Mouse (Mus musculus): ENCODE results near the gene Zfp874a.
"Not testable (repeated sequence)": the region's sequence is repeated elsewhere in the genome, so short reads cannot be mapped to it uniquely, and the experiment has no call there.

Gene Zfp874a

GRCm38 (mm10) chr13:67451172-67452020, at the start of gene Zfp874a:
Gene Zfp874a (minus strand): TSS chr13:67451624.
- peak; percentile 93 for DNase-seq (ENCODE audit: low spot score)

- no peak for DNase-seq (ENCODE audit: low spot score)
Measured at GRCm38 (mm10) chr13:67500908-67501307, 49.5 kb upstream of the Zfp874a start.

GRCm38 (mm10) chr13:67500084-67500719, 48.8 kb upstream of the Zfp874a start, which contains the start of gene Zfp58:
Gene Zfp58 (minus strand): TSS chr13:67500555.
- peak; percentile 91 for DNase-seq (ENCODE audit: low spot score)

GRCm38 (mm10) chr13:67495631-67496030, 44.2 kb upstream of the Zfp874a start:
- no peak for DNase-seq (ENCODE audit: low spot score)

- no peak for DNase-seq (ENCODE audit: low spot score)
Measured at GRCm38 (mm10) chr13:67484424-67484811, 33.0 kb upstream of the Zfp874a start.

- DNase-seq (ENCODE audit: low spot score): peak; percentile 94
Measured at GRCm38 (mm10) chr13:67483625-67484423, 32.4 kb upstream of the Zfp874a start, which contains the start of gene Zfp874b. Gene Zfp874b (minus strand): TSS chr13:67484258.

GRCm38 (mm10) chr13:67481528-67481927, 30.1 kb upstream of the Zfp874a start:
- peak; percentile 17 for DNase-seq (ENCODE audit: low spot score)

- DNase-seq (ENCODE audit: low spot score): peak; percentile 64
Measured at GRCm38 (mm10) chr13:67469274-67469673, 17.9 kb upstream of the Zfp874a start.

GRCm38 (mm10) chr13:67463506-67464185, 12.2 kb upstream of the Zfp874a start:
- not testable (repeated sequence) for DNase-seq (ENCODE audit: low spot score)

GRCm38 (mm10) chr13:67452021-67452309, 541 bp upstream of the Zfp874a start:
- peak; percentile 57 for DNase-seq (ENCODE audit: low spot score)

- DNase-seq (ENCODE audit: low spot score): not testable (repeated sequence)
Measured at GRCm38 (mm10) chr13:67437095-67437494, 14.3 kb downstream of the Zfp874a start.

- no peak for DNase-seq (ENCODE audit: low spot score)
Measured at GRCm38 (mm10) chr13:67428116-67428515, 23.3 kb downstream of the Zfp874a start.

GRCm38 (mm10) chr13:67425699-67426098, 25.7 kb downstream of the Zfp874a start:
- not testable (repeated sequence) for DNase-seq (ENCODE audit: low spot score)

- not testable (repeated sequence) for DNase-seq (ENCODE audit: low spot score)
Measured at GRCm38 (mm10) chr13:67422532-67422931, 28.9 kb downstream of the Zfp874a start.

- peak; percentile 7 for DNase-seq (ENCODE audit: low spot score)
Measured at GRCm38 (mm10) chr13:67421207-67421857, 30.1 kb downstream of the Zfp874a start, which contains the start of gene Zfp459. Gene Zfp459 (minus strand): TSS chr13:67421418.

- no peak for DNase-seq (ENCODE audit: low spot score)
Measured at GRCm38 (mm10) chr13:67420558-67421206, 30.7 kb downstream of the Zfp874a start.

- no peak for DNase-seq (ENCODE audit: low spot score)
Measured at GRCm38 (mm10) chr13:67416811-67417210, 34.6 kb downstream of the Zfp874a start.

GRCm38 (mm10) chr13:67415759-67416158, 35.7 kb downstream of the Zfp874a start:
- no peak for DNase-seq (ENCODE audit: low spot score)

- DNase-seq (ENCODE audit: low spot score): not testable (repeated sequence)
Measured at GRCm38 (mm10) chr13:67413634-67414033, 37.8 kb downstream of the Zfp874a start.

- peak; percentile 57 for DNase-seq (ENCODE audit: low spot score)
Measured at GRCm38 (mm10) chr13:67399183-67399903, 52.1 kb downstream of the Zfp874a start, which contains the start of gene Zfp429. Gene Zfp429 (minus strand): TSS chr13:67399819.
